Mouse (Mus musculus) embryonic facial prominence, embryonic 10.5 days (tissue): Measurements from ENCODE around the gene Anxa7. TPM values are rescaled to one million over a fixed set of nuclear protein-coding genes. Genes with fewer than 3 reads are reported as not detected.

Experiments used
- DNase-seq: peaks from one replicate; pipeline ENCODE4 v3.0.0-alpha.2; 2017; ENCODE audit warnings: low spot score
- H3K27ac ChIP-seq: fragments of 300-500 bp; sonication (generic); replicated peaks from 2 replicates; pipeline ENCODE4 v1.5.1; 2016; ENCODE audit warnings: mild to moderate bottlenecking
- H3K27me3 ChIP-seq: fragments of 300-500 bp; sonication (generic); replicated peaks from 2 replicates; pipeline ENCODE4 v1.6.1; 2016; ENCODE audit warnings: low read depth, mild to moderate bottlenecking; ENCODE audit not compliant: poor library complexity, severe bottlenecking
- H3K36me3 ChIP-seq: fragments of 300-500 bp; sonication (generic); replicated peaks from 2 replicates; pipeline ENCODE4 v1.6.1; 2016; ENCODE audit warnings: mild to moderate bottlenecking, moderate library complexity
- H3K4me1 ChIP-seq: fragments of 300-500 bp; sonication (generic); 2 replicates; pipeline ENCODE4 v1.6.1; 2016
- H3K4me3 ChIP-seq: fragments of 300-500 bp; sonication (generic); 2 replicates; pipeline ENCODE4 v1.5.1; 2016; ENCODE audit warnings: mild to moderate bottlenecking, moderate library complexity
- H3K9me3 ChIP-seq: fragments of 300-500 bp; sonication (generic); 2 replicates; pipeline ENCODE4 v1.6.1; 2016; ENCODE audit warnings: mild to moderate bottlenecking
- WGBS: fragments of 180-500 bp; shearing (Covaris S2); methylation state at CpG from one replicate; pipeline ENCODE4 v1.1.7; 2016; 5-methylcytosine and 5-hydroxymethylcytosine counted together
- polyA plus RNA-seq: library from polyadenylated mRNA; unstranded; fragments of >200 nt; fragmentation: Nextera tagmentation; extraction: Ambion mirVana; gene quantifications from 2 replicates; pipeline ENCODE4 v1.2.1, GENCODE M21; 2016

Gene Anxa7
- polyA plus RNA-seq = 22.7 and 27.0 TPM in 2 replicates

GRCm38 (mm10) chr14:20479291-20480194 lies at the start of gene Anxa7:
Anxa7 (minus strand) TSS chr14:20480133.
- Histone ChIP-seq H3K27ac (peak within 1 kb of the TSS; percentile 78), H3K27me3 (no peaks in the 10 kb centered on the region; the same call in 1 of the 2 replicates), H3K4me1 (peaks cover 41% of the 10 kb centered on the region), H3K36me3 (peaks cover 14% of the 10 kb centered on the region), H3K4me3 (peak within 1 kb of the TSS; percentile 81), H3K9me3 (no peaks in the 10 kb centered on the region)
- WGBS = under 1% methylated on average over 48 of the region's 48 CpGs
- DNase-seq = peak; percentile 84

DNA sequence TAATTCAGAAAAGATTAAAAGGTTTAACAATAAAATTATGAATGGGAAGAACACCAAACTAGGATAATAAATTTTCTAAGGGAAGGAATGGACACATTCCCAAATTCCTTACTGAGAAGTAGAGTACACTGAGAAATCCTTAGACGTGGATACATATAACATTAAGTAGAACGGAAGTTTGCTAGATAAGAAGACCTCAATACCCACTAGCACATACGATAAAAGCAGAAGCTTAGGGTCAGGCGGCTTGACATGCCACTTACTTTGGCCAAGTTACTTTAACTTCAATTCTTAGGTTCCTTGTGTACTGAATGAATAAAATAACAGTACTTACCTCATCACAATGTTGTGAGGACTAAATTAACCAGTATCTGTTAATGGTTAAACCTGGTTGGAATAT lies 49.7 kb upstream of the Anxa7 start:
- Histone ChIP-seq H3K9me3 (no peaks in the 10 kb centered on the region), H3K4me1 (no peaks in the 10 kb centered on the region), H3K36me3 (peaks cover 45% of the 10 kb centered on the region), H3K4me3 (no peak overlapping the region), H3K27ac (no peak overlapping the region), H3K27me3 (no peaks in the 10 kb centered on the region)
- DNase-seq = no peak
- 93% methylated on average over 4 of the region's 4 CpGs for WGBS

DNA sequence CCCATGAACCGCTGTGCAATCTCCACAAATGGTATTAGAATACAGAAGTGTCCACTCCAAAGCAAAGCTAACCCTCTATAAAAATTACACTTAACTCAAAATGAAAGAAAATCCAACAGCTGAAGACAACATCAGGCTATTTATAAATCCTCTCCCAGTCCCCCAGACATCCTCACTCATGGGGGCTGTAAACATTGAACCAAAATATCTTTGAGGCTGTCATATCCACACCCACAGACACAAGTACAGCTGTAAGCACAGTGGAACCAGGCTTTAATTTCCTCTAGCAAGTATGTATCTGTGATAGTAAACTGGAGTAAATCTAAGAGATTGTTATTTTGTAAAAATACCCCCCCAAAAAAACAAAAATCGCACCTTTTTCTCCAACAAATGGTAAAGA lies 40.2 kb upstream of the Anxa7 start:
- Histone ChIP-seq H3K4me1 (no peaks in the 10 kb centered on the region), H3K27me3 (no peaks in the 10 kb centered on the region), H3K9me3 (no peaks in the 10 kb centered on the region), H3K27ac (no peak overlapping the region), H3K36me3 (peaks cover 84% of the 10 kb centered on the region), H3K4me3 (no peak overlapping the region)
- WGBS = 93% methylated on average over 2 of the region's 2 CpGs
- DNase-seq = no peak

GRCm38 (mm10) chr14:20508424-20508823 lies 28.5 kb upstream of the Anxa7 start:
- Histone ChIP-seq H3K9me3 (no peaks in the 10 kb centered on the region), H3K27ac (no peak overlapping the region), H3K36me3 (peaks cover 58% of the 10 kb centered on the region), H3K4me3 (no peak overlapping the region), H3K27me3 (no peaks in the 10 kb centered on the region), H3K4me1 (no peaks in the 10 kb centered on the region)
- no peak for DNase-seq
- WGBS = 85% methylated on average over 2 of the region's 2 CpGs

DNA sequence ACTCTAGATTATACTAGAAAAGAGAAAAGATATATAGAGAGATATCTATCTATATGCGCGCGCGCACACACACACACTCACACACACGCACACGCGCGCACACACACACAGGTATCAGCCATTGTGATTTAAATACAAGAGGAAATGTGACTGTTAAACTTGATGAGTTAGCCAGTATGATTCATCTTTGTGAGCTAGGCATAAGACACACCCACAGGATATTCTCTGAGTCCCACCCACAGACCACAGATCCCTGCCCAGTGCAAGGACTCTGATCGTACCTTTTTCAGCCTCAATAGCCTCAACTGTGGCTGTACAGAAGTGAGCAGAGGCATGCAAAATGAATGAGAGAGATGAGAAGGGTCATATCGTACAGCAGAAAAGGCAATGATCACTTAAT lies 23.0 kb upstream of the Anxa7 start:
- no peak for DNase-seq
- H3K9me3 ChIP-seq = no peaks in the 10 kb centered on the region
- H3K27me3 ChIP-seq = no peaks in the 10 kb centered on the region
- H3K4me3 ChIP-seq = no peak overlapping the region
- no peaks in the 10 kb centered on the region for H3K4me1 ChIP-seq
- peaks cover 62% of the 10 kb centered on the region for H3K36me3 ChIP-seq
- no peak overlapping the region for H3K27ac ChIP-seq
- WGBS = 98% methylated on average over 10 of the region's 10 CpGs

- 85% methylated on average over 3 of the region's 3 CpGs for WGBS
- Histone ChIP-seq H3K27ac (no peak overlapping the region), H3K36me3 (peaks cover 74% of the 10 kb centered on the region), H3K4me3 (no peak overlapping the region), H3K4me1 (no peaks in the 10 kb centered on the region), H3K27me3 (no peaks in the 10 kb centered on the region), H3K9me3 (no peaks in the 10 kb centered on the region)
- no peak for DNase-seq
These were observed 20.0 kb upstream of the Anxa7 start for GRCm38 (mm10) chr14:20499982-20500381.

DNA sequence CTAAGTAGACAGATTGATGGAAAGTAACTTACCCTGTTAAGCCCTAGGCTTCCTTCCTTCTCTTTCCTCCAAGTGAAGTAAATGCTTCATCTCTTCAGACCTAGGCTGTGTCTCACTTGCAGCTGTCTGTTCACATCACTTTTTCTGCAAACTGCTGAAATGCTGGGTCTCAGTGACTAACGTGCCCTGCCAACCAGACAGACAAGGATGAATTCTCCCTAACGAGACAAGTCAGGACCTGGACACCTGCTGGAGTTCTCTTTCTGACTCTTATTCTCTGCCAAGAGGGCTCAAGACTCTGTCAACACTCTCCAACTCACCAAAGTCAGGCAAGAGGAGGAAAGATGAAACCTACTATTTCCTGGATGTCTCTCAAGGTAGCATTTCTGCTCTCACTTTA lies 16.7 kb upstream of the Anxa7 start, which contains the start of gene Mss51:
Mss51 (minus strand) TSS at position 299 of the 400 bp plus-strand sequence.
- H3K9me3 ChIP-seq = no peaks in the 10 kb centered on the region
- H3K4me1 ChIP-seq = no peaks in the 10 kb centered on the region
- DNase-seq = no peak
- H3K4me3 ChIP-seq = no peak within 1 kb of the TSS
- no peak within 1 kb of the TSS for H3K27ac ChIP-seq
- H3K36me3 ChIP-seq = peaks cover 82% of the 10 kb centered on the region
- 78% methylated on average over 2 of the region's 2 CpGs for WGBS
- no peaks in the 10 kb centered on the region for H3K27me3 ChIP-seq

- H3K27ac ChIP-seq = no peak overlapping the region
- 95% methylated on average over 5 of the region's 5 CpGs for WGBS
- H3K4me1 ChIP-seq = no peaks in the 10 kb centered on the region
- no peaks in the 10 kb centered on the region for H3K27me3 ChIP-seq
- H3K36me3 ChIP-seq = peaks cover 66% of the 10 kb centered on the region
- no peaks in the 10 kb centered on the region for H3K9me3 ChIP-seq
- no peak overlapping the region for H3K4me3 ChIP-seq
- no peak for DNase-seq
These were observed 6.1 kb upstream of the Anxa7 start for GRCm38 (mm10) chr14:20486031-20486430.

DNA sequence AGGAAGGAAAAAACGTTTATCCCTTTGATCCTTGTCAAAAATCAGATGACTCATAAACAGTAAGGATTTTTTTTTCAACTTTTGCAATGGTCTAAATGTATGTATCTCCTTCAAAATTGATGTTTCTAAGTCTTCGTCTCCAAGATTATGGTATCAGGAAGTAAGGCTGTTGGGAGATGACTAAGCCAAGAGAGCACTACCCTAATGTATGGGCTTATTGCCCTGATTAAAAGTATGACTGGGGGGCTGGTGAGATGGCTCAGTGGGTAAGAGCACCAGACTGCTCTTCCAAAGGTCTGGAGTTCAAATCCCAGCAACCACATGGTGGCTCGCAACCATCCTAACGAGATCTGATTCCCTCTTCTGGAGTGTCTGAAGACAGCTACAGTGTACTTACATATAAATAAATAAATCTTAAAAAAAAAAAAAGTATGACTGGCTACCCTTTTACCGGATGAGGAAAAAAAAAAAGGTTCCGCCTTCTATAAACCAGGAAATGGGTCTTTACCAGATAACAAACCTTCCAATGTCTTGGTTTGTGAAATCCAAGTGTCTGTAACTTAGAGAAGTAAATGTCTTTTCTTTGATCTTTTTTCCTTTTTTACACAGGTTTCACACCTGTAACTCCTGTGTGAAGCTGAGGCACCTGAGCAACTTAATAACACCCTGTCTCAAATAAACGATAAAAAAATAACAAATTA lies 2.3 kb upstream of the Anxa7 start:
- no peaks in the 10 kb centered on the region for H3K9me3 ChIP-seq
- no peaks in the 10 kb centered on the region for H3K27me3 ChIP-seq
- no peak overlapping the region for H3K27ac ChIP-seq
- DNase-seq = no peak
- peaks cover 36% of the 10 kb centered on the region for H3K36me3 ChIP-seq
- WGBS = 90% methylated on average over 7 of the region's 7 CpGs
- peaks cover 26% of the 10 kb centered on the region for H3K4me1 ChIP-seq
- H3K4me3 ChIP-seq = no peak overlapping the region

DNA sequence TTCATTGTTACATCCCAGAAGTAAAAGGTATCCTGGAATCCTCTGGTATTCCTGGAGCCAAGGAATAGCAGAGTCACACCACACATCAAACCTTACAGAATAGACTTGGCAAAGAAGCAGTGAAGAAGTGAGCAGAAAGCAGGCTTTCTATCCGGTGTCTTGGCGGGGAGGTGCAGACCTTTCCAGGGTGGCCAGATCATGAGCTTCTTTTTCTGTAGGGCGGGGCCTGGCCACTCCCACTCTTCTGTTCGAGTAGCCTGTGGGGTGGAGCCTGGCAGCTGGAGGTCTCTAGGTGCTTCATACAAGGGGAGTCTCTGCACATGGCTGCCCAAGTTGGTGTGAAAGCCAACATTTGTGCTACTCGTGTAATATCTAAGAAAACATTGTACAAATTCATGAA lies 1.3 kb upstream of the Anxa7 start:
- Histone ChIP-seq H3K27ac (no peak overlapping the region), H3K4me3 (no peak overlapping the region), H3K36me3 (peaks cover 27% of the 10 kb centered on the region), H3K9me3 (no peaks in the 10 kb centered on the region), H3K27me3 (no peaks in the 10 kb centered on the region), H3K4me1 (peaks cover 36% of the 10 kb centered on the region)
- DNase-seq = no peak
- 25% methylated on average over 5 of the region's 5 CpGs for WGBS

- 79% methylated on average over 1 of the region's 1 CpGs for WGBS
- Histone ChIP-seq H3K4me3 (peak overlapping the region; percentile 81), H3K36me3 (peaks cover 21% of the 10 kb centered on the region), H3K27me3 (no peaks in the 10 kb centered on the region; the same call in 1 of the 2 replicates), H3K4me1 (peaks cover 39% of the 10 kb centered on the region), H3K27ac (no peak overlapping the region; the same call in 1 of the 2 replicates), H3K9me3 (no peaks in the 10 kb centered on the region)
- no peak for DNase-seq
These were observed 254 bp upstream of the Anxa7 start for GRCm38 (mm10) chr14:20480195-20480579.

DNA sequence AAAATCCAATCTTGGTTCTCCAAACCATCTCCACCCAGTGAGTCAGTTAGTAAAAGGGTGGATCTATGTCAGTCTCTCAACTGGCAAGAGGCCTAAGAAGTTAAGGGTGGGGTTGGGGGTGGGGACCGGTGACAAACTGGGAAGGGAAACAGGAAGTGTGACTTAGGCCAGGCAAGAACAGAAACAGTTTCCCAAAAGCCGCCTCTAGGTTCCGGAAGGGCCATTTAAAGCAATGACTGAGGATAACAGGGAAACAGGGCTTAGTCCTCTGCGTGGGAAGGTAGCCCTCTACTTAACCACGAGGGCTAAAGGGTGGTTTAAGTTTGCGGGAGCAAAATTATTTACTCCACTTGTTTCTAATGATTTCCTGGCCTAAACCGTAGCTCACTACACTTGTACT lies 1.1 kb downstream of the Anxa7 start:
- Histone ChIP-seq H3K27me3 (no peaks in the 10 kb centered on the region; the same call in 1 of the 2 replicates), H3K9me3 (no peaks in the 10 kb centered on the region), H3K4me3 (peak overlapping the region; percentile 81), H3K36me3 (peaks cover 7% of the 10 kb centered on the region), H3K4me1 (peaks cover 49% of the 10 kb centered on the region), H3K27ac (peak overlapping the region; percentile 78; the same call in 1 of the 2 replicates)
- peak; percentile 36 for DNase-seq
- 12% methylated on average over 7 of the region's 7 CpGs for WGBS
